Mouse (Mus musculus) kidney, adult 2 months (tissue): ENCODE data around the gene Hipk2. TPM values are rescaled to one million over a fixed set of nuclear protein-coding genes. Genes with fewer than 3 reads are reported as not detected.

Source experiments
- DNase-seq: peaks from one replicate; pipeline ENCODE4 v3.0.0; 2021
- H3K27ac ChIP-seq: fragments of 200-500 bp; 2 replicates; pipeline ENCODE4 v1.5.1; 2012; ENCODE audit warnings: low read depth, low read length, control low read depth, inconsistent platforms; ENCODE audit not compliant: insufficient read depth
- H3K27me3 ChIP-seq: fragments of 200-500 bp; replicated peaks from 2 replicates; pipeline ENCODE4 v1.6.1; 2012; ENCODE audit warnings: mild to moderate bottlenecking, moderate library complexity, low read length, inconsistent platforms; ENCODE audit not compliant: control insufficient read depth, insufficient read depth
- H3K36me3 ChIP-seq: fragments of 200-500 bp; 2 replicates; pipeline ENCODE4 v1.6.1; 2012; ENCODE audit warnings: mild to moderate bottlenecking, moderate library complexity, low read length, inconsistent platforms; ENCODE audit not compliant: control insufficient read depth, insufficient read depth
- H3K4me1 ChIP-seq: fragments of 200-500 bp; 2 replicates; pipeline ENCODE4 v1.6.1; 2011; ENCODE audit warnings: low read length; ENCODE audit not compliant: control insufficient read depth, insufficient read depth
- H3K4me3 ChIP-seq: fragments of 200-500 bp; 2 replicates; pipeline ENCODE4 v1.5.1; 2011; ENCODE audit warnings: mild to moderate bottlenecking, low read depth, low read length, control low read depth; ENCODE audit not compliant: insufficient read depth
- CTCF ChIP-seq: fragments of 200-500 bp; conservative IDR thresholded peaks from 2 replicates; pipeline ENCODE4 v1.5.1; 2011; ENCODE audit warnings: low read depth, mild to moderate bottlenecking, control low read depth, low read length, moderate library complexity, mixed read lengths; ENCODE audit not compliant: insufficient read depth, insufficient read length
- POLR2A ChIP-seq: fragments of 200-500 bp; IDR thresholded peaks from one replicate; pipeline ENCODE4 v1.6.1; 2011; ENCODE audit warnings: low read depth, low read length, control low read depth
- WGBS: fragments of 180-500 bp; shearing (Covaris S2); methylation state at CpG from one replicate; pipeline ENCODE4 v1.1.7; 2018; 5-methylcytosine and 5-hydroxymethylcytosine counted together
- polyA plus RNA-seq: library from polyadenylated mRNA; depleted of rRNA; stranded (reverse); fragments of >200 nt; gene quantifications from 2 replicates; pipeline ENCODE4 v1.2.3, GENCODE M21; 2012

The Hipk2 gene
- polyA plus RNA-seq, 1 experiment = 46.4 TPM

DNA sequence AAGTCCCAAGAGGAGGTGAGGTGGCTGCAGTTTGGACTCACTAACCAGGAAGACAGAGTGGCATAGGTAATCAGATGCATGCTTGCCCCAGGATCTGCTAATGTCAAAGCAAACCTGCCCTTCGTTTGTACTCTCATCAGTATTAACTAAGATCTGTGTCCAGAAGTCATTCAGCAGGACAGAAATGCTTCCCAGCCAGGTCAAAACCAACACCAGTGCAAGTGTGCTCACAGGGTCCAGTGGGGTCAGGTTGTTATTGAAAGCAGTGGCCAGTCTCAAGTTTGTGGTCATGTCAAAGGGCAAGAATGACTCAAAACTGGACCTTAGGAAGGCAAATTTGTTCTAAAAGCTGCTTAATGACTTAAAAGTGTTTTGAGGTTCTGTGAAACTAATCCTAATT is 9.6 kb downstream of the Hipk2 start:
- H3K27me3 ChIP-seq = no peaks in the 10 kb centered on the region
- H3K36me3 ChIP-seq = no peaks in the 10 kb centered on the region
- peak; percentile 87 for DNase-seq
- peaks cover 45% of the 10 kb centered on the region for H3K4me1 ChIP-seq
- no peak overlapping the region for H3K4me3 ChIP-seq
- WGBS = 36% methylated on average over 1 of the region's 1 CpGs
- TF ChIP-seq POLR2A = no peak
- TF ChIP-seq CTCF = no peak
- H3K27ac ChIP-seq = peak overlapping the region; percentile 19

GRCm38 (mm10) chr6:38865805-38866204 is 10.2 kb downstream of the Hipk2 start:
- no peak overlapping the region for H3K4me3 ChIP-seq
- H3K4me1 ChIP-seq = peaks cover 43% of the 10 kb centered on the region
- no peaks in the 10 kb centered on the region for H3K27me3 ChIP-seq
- no peaks in the 10 kb centered on the region for H3K36me3 ChIP-seq
- TF ChIP-seq CTCF (no peak), POLR2A (no peak)
- H3K27ac ChIP-seq = peak overlapping the region; percentile 19
- DNase-seq = no peak

GRCm38 (mm10) chr6:38863595-38863994 is 12.4 kb downstream of the Hipk2 start:
- Histone ChIP-seq H3K36me3 (no peaks in the 10 kb centered on the region), H3K4me3 (no peak overlapping the region), H3K27me3 (no peaks in the 10 kb centered on the region), H3K27ac (no peak overlapping the region), H3K4me1 (peaks cover 49% of the 10 kb centered on the region)
- WGBS = 46% methylated on average over 3 of the region's 3 CpGs
- DNase-seq = no peak
- TF ChIP-seq CTCF (no peak), POLR2A (no peak)

DNA sequence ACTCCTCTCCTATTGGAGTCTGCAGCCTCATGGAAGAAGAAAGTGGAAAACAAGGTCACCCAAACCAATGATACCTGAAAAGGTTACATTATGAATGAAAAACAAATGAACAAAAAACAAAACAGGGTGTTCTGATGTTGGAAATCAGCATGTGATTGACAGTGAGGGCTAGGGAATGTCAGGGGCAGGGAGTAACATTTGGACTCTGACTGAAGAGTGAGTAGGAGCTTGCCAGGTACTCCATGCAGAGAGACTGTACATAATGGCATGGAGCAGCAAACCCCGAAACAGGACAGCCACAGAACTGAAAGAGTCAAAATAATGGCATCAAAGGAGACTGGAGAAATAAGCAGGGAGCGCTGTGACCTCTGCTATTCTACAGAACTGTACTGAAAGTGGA is 15.7 kb downstream of the Hipk2 start:
- peak; percentile 60 for DNase-seq
- Histone ChIP-seq H3K27me3 (no peaks in the 10 kb centered on the region), H3K4me3 (no peak overlapping the region), H3K4me1 (peaks cover 27% of the 10 kb centered on the region), H3K36me3 (no peaks in the 10 kb centered on the region), H3K27ac (no peak overlapping the region; the same call in 1 of the 2 replicates)
- 72% methylated on average over 2 of the region's 2 CpGs for WGBS
- TF ChIP-seq CTCF = no peak
- TF ChIP-seq POLR2A = no peak

DNA sequence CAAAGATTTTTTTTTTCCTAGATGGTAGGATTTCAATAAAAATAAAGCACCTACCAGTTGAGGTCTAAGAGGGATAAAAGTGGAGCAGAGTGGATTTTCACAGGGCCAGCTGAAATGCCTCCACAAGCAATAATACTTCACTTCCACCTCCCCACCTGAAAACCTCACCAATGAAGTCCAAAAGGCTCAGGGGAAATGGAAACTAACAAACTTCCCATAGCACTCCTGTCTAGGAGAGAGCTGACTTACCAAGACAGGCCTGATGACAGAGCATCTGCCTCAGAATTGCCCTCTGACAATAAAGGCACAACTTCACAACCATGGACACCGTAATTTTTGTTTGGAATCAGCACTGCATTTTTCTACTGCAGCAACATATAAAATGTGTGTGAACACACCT is 16.1 kb downstream of the Hipk2 start:
- TF ChIP-seq POLR2A = no peak
- peaks cover 22% of the 10 kb centered on the region for H3K4me1 ChIP-seq
- no peak for DNase-seq
- 90% methylated on average over 1 of the region's 1 CpGs for WGBS
- H3K27me3 ChIP-seq = no peaks in the 10 kb centered on the region
- H3K27ac ChIP-seq = peak overlapping the region; percentile 35; the same call in 1 of the 2 replicates
- no peaks in the 10 kb centered on the region for H3K36me3 ChIP-seq
- H3K4me3 ChIP-seq = no peak overlapping the region

DNA sequence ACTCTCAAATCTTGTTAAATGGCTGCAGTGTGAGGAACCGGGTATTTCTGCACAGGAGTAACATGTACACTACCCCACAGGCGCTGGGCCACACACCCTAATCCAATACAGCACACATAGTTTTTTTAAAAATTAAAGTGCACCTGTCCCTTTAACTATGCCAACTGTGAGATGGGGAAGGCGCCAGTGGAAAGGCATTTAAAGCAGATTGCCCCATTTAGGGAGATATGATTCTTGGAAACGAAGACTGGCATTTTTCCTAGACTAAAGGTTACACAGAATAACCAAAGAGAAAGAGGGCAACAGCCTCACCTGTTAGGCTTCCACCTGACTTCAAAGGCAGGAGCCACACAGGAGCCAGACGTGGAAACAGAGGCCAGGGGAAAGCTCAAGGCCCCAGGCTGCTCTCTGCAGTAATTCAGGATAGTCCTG is 22.4 kb downstream of the Hipk2 start:
- TF ChIP-seq CTCF (no peak), POLR2A (no peak)
- peaks cover 37% of the 10 kb centered on the region for H3K4me1 ChIP-seq
- WGBS = 39% methylated on average over 5 of the region's 5 CpGs
- no peaks in the 10 kb centered on the region for H3K27me3 ChIP-seq
- H3K27ac ChIP-seq = peak overlapping the region; percentile 69
- no peaks in the 10 kb centered on the region for H3K36me3 ChIP-seq
- no peak overlapping the region for H3K4me3 ChIP-seq
- DNase-seq = peak; percentile 82

DNA sequence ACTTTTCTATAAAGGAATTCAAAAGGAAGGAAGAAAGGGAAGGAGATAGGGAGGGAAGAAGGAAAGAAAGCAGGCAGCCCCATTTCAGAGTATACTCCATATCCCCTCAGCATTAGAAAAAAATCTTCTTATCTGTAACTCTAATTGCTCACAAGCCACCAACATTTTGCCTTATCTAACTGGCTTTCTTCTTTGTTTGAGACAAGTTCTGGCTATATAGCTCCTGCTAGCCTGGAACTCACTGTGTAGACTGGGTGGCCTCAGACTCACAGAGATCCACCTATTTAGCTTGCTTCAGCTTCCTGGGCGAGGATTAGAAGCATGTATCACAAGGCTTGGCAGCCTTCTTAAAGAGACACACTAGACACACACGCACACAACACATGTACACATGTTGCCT is 24.2 kb downstream of the Hipk2 start:
- peaks cover 45% of the 10 kb centered on the region for H3K4me1 ChIP-seq
- no peaks in the 10 kb centered on the region for H3K36me3 ChIP-seq
- WGBS = 66% methylated on average over 2 of the region's 2 CpGs
- TF ChIP-seq POLR2A (no peak), CTCF (no peak)
- no peak overlapping the region for H3K4me3 ChIP-seq
- no peaks in the 10 kb centered on the region for H3K27me3 ChIP-seq
- no peak overlapping the region for H3K27ac ChIP-seq
- no peak for DNase-seq
